Mouse (Mus musculus): ENCODE results near the gene Gm28042. TPM values are rescaled to one million over a fixed set of nuclear protein-coding genes. Genes with fewer than 3 reads are reported as not detected.

Gm28042 gene
- polyA plus RNA-seq (2015; fragmentation: Nextera tagmentation; extraction: Ambion mirVana), result 4.6 and 7.2 TPM in 2 replicates

DNA sequence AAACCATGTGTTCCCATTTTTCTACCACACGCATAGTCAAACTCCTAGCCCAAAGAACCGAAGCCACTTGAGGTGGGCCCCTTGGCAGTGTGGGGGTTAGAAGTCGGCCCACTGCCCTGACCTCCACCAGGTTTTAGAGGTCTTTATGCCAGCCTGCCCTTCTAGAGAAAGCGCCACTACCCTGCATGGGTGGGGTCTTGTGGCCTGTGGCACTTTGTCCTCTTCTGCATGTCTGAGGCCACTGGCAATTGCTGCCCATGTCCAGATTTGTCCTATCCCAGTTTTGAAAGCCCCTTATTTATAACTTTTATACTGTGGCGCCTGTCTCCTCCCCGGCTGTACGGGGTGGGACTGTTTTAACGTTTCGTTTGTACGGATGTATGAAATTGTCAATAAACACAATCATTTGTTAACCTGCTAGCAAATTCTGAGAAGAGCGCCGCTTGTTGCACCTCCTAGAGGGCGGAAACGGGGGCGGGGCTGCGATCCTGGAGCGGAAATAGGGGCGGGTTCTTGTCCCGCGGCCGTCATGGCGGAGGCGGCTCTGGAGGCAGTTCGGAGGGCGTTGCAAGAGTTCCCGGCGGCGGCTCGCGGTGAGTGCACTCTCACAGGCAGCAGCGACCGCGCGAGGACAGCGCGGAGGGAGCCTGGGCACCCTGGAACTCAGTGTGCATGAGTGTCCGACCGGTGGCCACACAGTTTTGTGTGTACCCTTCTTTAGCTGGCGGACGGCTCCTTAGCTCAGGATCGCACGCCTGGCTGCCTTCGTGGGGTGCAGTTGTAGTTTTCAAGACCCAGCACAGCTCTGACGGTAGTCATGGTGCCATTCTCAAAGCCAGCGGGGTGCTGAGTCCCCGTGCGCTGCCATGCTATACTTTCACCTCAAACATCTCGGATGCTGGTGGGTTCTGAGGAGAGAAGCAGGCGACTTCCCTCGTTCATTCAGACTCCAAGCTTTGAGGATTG, at the start of gene Gm28042, which contains the start of gene Jmjd7:
Gene Gm28042, plus strand, starts transcription at position 510 of the 966 bp plus-strand sequence.
Gene Jmjd7, plus strand, starts transcription at position 500 of the 966 bp plus-strand sequence.
- H3K4me2 ChIP-seq (ENCODE audit: low read length), result peak within 1 kb of the TSS; percentile 84
- no peaks in the 10 kb centered on the region for H3K27me3 ChIP-seq (replicated peaks; ENCODE audit: control insufficient read depth, insufficient read depth, low read length)
- H3K27ac ChIP-seq (ENCODE audit: low read length), result peak within 1 kb of the TSS; percentile 88
- H3K9ac ChIP-seq (replicated peaks; ENCODE audit: low read depth, low read length), result peak within 1 kb of the TSS; percentile 95
- peaks cover 6% of the 10 kb centered on the region; the same call in 1 of the 2 replicates for H3K36me3 ChIP-seq (ENCODE audit: control insufficient read depth, insufficient read depth)
- H3K9me3 ChIP-seq (ENCODE audit: control insufficient read depth, low read length), result no peaks in the 10 kb centered on the region
- peaks cover 13% of the 10 kb centered on the region for H3K4me1 ChIP-seq (replicated peaks; ENCODE audit: control insufficient read depth, insufficient read depth, low read length)
- ATAC-seq, result peak; percentile 94
- peak within 1 kb of the TSS; percentile 84 for H3K4me3 ChIP-seq (replicated peaks; ENCODE audit: low read length)
- 5% methylated on average over 50 of the region's 50 CpGs for WGBS

GRCm38 (mm10) chr2:119980343-119980986, 46.8 kb upstream of the Gm28042 start:
- Histone ChIP-seq H3K9ac (replicated peaks; ENCODE audit: low read depth, low read length) (no peak overlapping the region), H3K36me3 (ENCODE audit: control insufficient read depth, insufficient read depth) (no peaks in the 10 kb centered on the region), H3K4me2 (ENCODE audit: low read length) (no peak overlapping the region), H3K4me1 (replicated peaks; ENCODE audit: control insufficient read depth, insufficient read depth, low read length) (0 out of 2 replicates have a peak, but pooled peaks cover 2% of the 10 kb centered on the region), H3K27me3 (replicated peaks; ENCODE audit: control insufficient read depth, insufficient read depth, low read length) (no peaks in the 10 kb centered on the region), H3K9me3 (ENCODE audit: control insufficient read depth, low read length) (no peaks in the 10 kb centered on the region), H3K4me3 (replicated peaks; ENCODE audit: low read length) (no peak overlapping the region), H3K27ac (ENCODE audit: low read length) (no peak overlapping the region)
- 74% methylated on average over 7 of the region's 7 CpGs for WGBS
- no peak for ATAC-seq

- ATAC-seq, result no peak
- H3K36me3 ChIP-seq (ENCODE audit: control insufficient read depth, insufficient read depth), result no peaks in the 10 kb centered on the region
- 0 out of 2 replicates have a peak, but pooled peaks cover 2% of the 10 kb centered on the region for H3K4me1 ChIP-seq (replicated peaks; ENCODE audit: control insufficient read depth, insufficient read depth, low read length)
- 88% methylated on average over 2 of the region's 2 CpGs for WGBS
- H3K9me3 ChIP-seq (ENCODE audit: control insufficient read depth, low read length), result no peaks in the 10 kb centered on the region
- no peak overlapping the region for H3K27ac ChIP-seq (ENCODE audit: low read length)
- H3K9ac ChIP-seq (replicated peaks; ENCODE audit: low read depth, low read length), result no peak overlapping the region
- H3K27me3 ChIP-seq (replicated peaks; ENCODE audit: control insufficient read depth, insufficient read depth, low read length), result no peaks in the 10 kb centered on the region
- H3K4me2 ChIP-seq (ENCODE audit: low read length), result no peak overlapping the region
- no peak overlapping the region for H3K4me3 ChIP-seq (replicated peaks; ENCODE audit: low read length)
Measured at GRCm38 (mm10) chr2:119981631-119982030, 45.7 kb upstream of the Gm28042 start.

DNA sequence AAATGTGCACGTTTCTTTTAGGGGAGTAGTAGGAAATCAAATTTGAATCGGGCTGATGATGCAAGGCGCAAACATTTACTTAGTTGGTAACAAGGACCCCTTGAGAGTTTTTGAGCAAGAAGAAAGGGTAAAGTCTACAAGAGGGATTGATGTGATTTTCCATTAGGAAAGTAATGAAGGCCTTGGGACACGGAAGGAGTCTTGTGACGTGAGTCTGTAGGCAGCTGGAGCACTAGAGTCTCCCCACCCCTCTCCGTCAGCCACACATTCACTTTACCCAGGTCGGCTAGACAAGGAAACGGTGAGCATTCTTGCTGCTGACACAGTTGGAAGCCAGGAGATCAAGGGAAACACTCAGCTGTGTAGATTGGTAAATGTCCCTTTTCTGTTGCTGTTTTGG, 41.4 kb upstream of the Gm28042 start:
- no peaks in the 10 kb centered on the region for H3K36me3 ChIP-seq (ENCODE audit: control insufficient read depth, insufficient read depth)
- 64% methylated on average over 8 of the region's 8 CpGs for WGBS
- no peak overlapping the region for H3K9ac ChIP-seq (replicated peaks; ENCODE audit: low read depth, low read length)
- no peak overlapping the region for H3K4me2 ChIP-seq (ENCODE audit: low read length)
- no peak overlapping the region for H3K27ac ChIP-seq (ENCODE audit: low read length)
- H3K9me3 ChIP-seq (ENCODE audit: control insufficient read depth, low read length), result no peaks in the 10 kb centered on the region
- ATAC-seq, result no peak
- H3K27me3 ChIP-seq (replicated peaks; ENCODE audit: control insufficient read depth, insufficient read depth, low read length), result no peaks in the 10 kb centered on the region
- no peak overlapping the region for H3K4me3 ChIP-seq (replicated peaks; ENCODE audit: low read length)
- no peaks in the 10 kb centered on the region for H3K4me1 ChIP-seq (replicated peaks; ENCODE audit: control insufficient read depth, insufficient read depth, low read length)

GRCm38 (mm10) chr2:119986369-119986768, 40.9 kb upstream of the Gm28042 start:
- H3K36me3 ChIP-seq (ENCODE audit: control insufficient read depth, insufficient read depth), result no peaks in the 10 kb centered on the region
- H3K9ac ChIP-seq (replicated peaks; ENCODE audit: low read depth, low read length), result no peak overlapping the region
- H3K4me3 ChIP-seq (replicated peaks; ENCODE audit: low read length), result no peak overlapping the region
- no peak overlapping the region for H3K27ac ChIP-seq (ENCODE audit: low read length)
- no peak for ATAC-seq
- no peak overlapping the region for H3K4me2 ChIP-seq (ENCODE audit: low read length)
- H3K4me1 ChIP-seq (replicated peaks; ENCODE audit: control insufficient read depth, insufficient read depth, low read length), result no peaks in the 10 kb centered on the region
- no peaks in the 10 kb centered on the region for H3K9me3 ChIP-seq (ENCODE audit: control insufficient read depth, low read length)
- H3K27me3 ChIP-seq (replicated peaks; ENCODE audit: control insufficient read depth, insufficient read depth, low read length), result no peaks in the 10 kb centered on the region
- WGBS, result 75% methylated on average over 6 of the region's 6 CpGs

DNA sequence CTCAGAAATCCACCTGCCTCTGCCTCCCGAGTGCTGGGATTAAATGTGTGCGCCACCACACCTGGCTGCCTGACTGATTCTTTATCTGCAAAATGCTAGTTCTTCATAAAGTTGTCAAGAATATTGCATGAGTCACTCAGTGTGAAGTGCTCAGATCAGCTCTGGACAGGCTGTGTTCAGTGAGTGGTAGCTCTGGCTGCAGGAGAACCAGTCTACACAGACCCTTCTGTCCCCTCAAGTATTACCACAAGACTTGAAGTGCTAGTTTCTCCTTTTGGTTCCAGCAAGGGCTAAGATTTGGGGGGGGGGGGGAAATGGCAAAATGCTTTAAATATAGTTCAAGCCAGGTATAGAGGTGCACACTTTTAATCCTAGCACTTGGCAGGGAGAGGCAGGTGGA, 39.9 kb upstream of the Gm28042 start:
- H3K27ac ChIP-seq (ENCODE audit: low read length), result no peak overlapping the region
- H3K4me2 ChIP-seq (ENCODE audit: low read length), result no peak overlapping the region
- 96% methylated on average over 2 of the region's 2 CpGs for WGBS
- no peaks in the 10 kb centered on the region for H3K36me3 ChIP-seq (ENCODE audit: control insufficient read depth, insufficient read depth)
- no peak for ATAC-seq
- no peak overlapping the region for H3K4me3 ChIP-seq (replicated peaks; ENCODE audit: low read length)
- H3K4me1 ChIP-seq (replicated peaks; ENCODE audit: control insufficient read depth, insufficient read depth, low read length), result no peaks in the 10 kb centered on the region
- H3K9me3 ChIP-seq (ENCODE audit: control insufficient read depth, low read length), result no peaks in the 10 kb centered on the region
- no peak overlapping the region for H3K9ac ChIP-seq (replicated peaks; ENCODE audit: low read depth, low read length)
- H3K27me3 ChIP-seq (replicated peaks; ENCODE audit: control insufficient read depth, insufficient read depth, low read length), result no peaks in the 10 kb centered on the region

DNA sequence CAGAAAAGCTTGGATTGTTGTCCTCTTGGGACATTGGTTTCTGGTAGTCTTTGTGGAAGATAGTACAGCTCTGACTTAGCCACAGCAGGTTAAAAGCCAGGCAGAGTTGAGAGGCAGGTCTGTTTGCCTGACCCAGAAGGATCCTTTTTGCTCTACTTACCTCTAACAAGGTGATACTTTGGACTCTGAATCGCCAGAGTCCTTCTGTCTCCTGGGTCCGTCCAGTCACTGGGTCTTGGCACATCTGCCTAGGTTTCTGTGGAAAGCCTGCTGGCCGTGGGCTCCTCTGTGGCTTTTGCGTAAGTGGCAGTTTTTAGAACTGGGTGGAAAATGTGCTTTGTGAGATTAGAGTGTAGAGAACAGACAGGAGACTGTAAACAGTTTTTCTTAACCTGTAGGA, 38.3 kb upstream of the Gm28042 start:
- H3K27ac ChIP-seq (ENCODE audit: low read length), result no peak overlapping the region
- H3K36me3 ChIP-seq (ENCODE audit: control insufficient read depth, insufficient read depth), result no peaks in the 10 kb centered on the region
- ATAC-seq, result no peak
- H3K4me3 ChIP-seq (replicated peaks; ENCODE audit: low read length), result no peak overlapping the region
- H3K4me2 ChIP-seq (ENCODE audit: low read length), result no peak overlapping the region
- 87% methylated on average over 4 of the region's 4 CpGs for WGBS
- H3K9me3 ChIP-seq (ENCODE audit: control insufficient read depth, low read length), result no peaks in the 10 kb centered on the region
- no peak overlapping the region for H3K9ac ChIP-seq (replicated peaks; ENCODE audit: low read depth, low read length)
- no peaks in the 10 kb centered on the region for H3K4me1 ChIP-seq (replicated peaks; ENCODE audit: control insufficient read depth, insufficient read depth, low read length)
- H3K27me3 ChIP-seq (replicated peaks; ENCODE audit: control insufficient read depth, insufficient read depth, low read length), result no peaks in the 10 kb centered on the region

GRCm38 (mm10) chr2:119990881-119991280, 36.4 kb upstream of the Gm28042 start:
- Histone ChIP-seq H3K27me3 (replicated peaks; ENCODE audit: control insufficient read depth, insufficient read depth, low read length) (no peaks in the 10 kb centered on the region), H3K4me2 (ENCODE audit: low read length) (no peak overlapping the region), H3K9ac (replicated peaks; ENCODE audit: low read depth, low read length) (no peak overlapping the region), H3K27ac (ENCODE audit: low read length) (no peak overlapping the region), H3K4me1 (replicated peaks; ENCODE audit: control insufficient read depth, insufficient read depth, low read length) (no peaks in the 10 kb centered on the region), H3K36me3 (ENCODE audit: control insufficient read depth, insufficient read depth) (no peaks in the 10 kb centered on the region), H3K9me3 (ENCODE audit: control insufficient read depth, low read length) (no peaks in the 10 kb centered on the region), H3K4me3 (replicated peaks; ENCODE audit: low read length) (no peak overlapping the region)
- no peak for ATAC-seq
- WGBS, result 89% methylated on average over 6 of the region's 6 CpGs

GRCm38 (mm10) chr2:119992349-119992748, 34.9 kb upstream of the Gm28042 start:
- Histone ChIP-seq H3K4me3 (replicated peaks; ENCODE audit: low read length) (no peak overlapping the region), H3K27me3 (replicated peaks; ENCODE audit: control insufficient read depth, insufficient read depth, low read length) (no peaks in the 10 kb centered on the region), H3K9me3 (ENCODE audit: control insufficient read depth, low read length) (no peaks in the 10 kb centered on the region), H3K4me2 (ENCODE audit: low read length) (no peak overlapping the region), H3K36me3 (ENCODE audit: control insufficient read depth, insufficient read depth) (no peaks in the 10 kb centered on the region), H3K9ac (replicated peaks; ENCODE audit: low read depth, low read length) (no peak overlapping the region), H3K4me1 (replicated peaks; ENCODE audit: control insufficient read depth, insufficient read depth, low read length) (no peaks in the 10 kb centered on the region), H3K27ac (ENCODE audit: low read length) (no peak overlapping the region)
- ATAC-seq, result no peak
- 90% methylated on average over 2 of the region's 2 CpGs for WGBS

Data from forebrain, embryonic 16.5 days (tissue).